Mouse (Mus musculus): Measurements from ENCODE around the gene Jph2. TPM values are rescaled to one million over a fixed set of nuclear protein-coding genes. Genes with fewer than 3 reads are reported as not detected.
A peak's percentile ranks its signal among the peaks of the same experiment; 100 is the strongest.

Gene Jph2
- 32.3 and 38.4 TPM in 2 replicates for polyA plus RNA-seq (2012; rRNA removed)

- 14% methylated on average over 10 of the region's 10 CpGs for WGBS
- TF ChIP-seq CTCF (IDR thresholded peaks at IDR 0.05; ENCODE audit: insufficient read depth, low read length) (no peak), POLR2A (IDR thresholded peaks at IDR 0.05; ENCODE audit: borderline replicate concordance, extremely low read depth, low read depth, low read length) (no peak; the same call in 1 of the 2 replicates)
- no peak for DNase-seq
- H3K4me3 ChIP-seq (replicated peaks; ENCODE audit: extremely low read depth, low read depth, low read length): peak within 1 kb of the TSS; percentile 49
- no peaks in the 10 kb centered on the region for H3K4me1 ChIP-seq (ENCODE audit: control insufficient read depth, insufficient read depth, low read length)
Measured at GRCm38 (mm10) chr2:163397905-163398304, at the start of gene Jph2. Gene Jph2 (minus strand): TSS chr2:163397993.

- DNase-seq: no peak
- no peaks in the 10 kb centered on the region for H3K4me1 ChIP-seq (ENCODE audit: control insufficient read depth, insufficient read depth, low read length)
- 74% methylated on average over 12 of the region's 12 CpGs for WGBS
- no peak overlapping the region for H3K4me3 ChIP-seq (replicated peaks; ENCODE audit: extremely low read depth, low read depth, low read length)
- TF ChIP-seq CTCF (IDR thresholded peaks at IDR 0.05; ENCODE audit: insufficient read depth, low read length) (no peak), POLR2A (IDR thresholded peaks at IDR 0.05; ENCODE audit: borderline replicate concordance, extremely low read depth, low read depth, low read length) (no peak)
Measured at GRCm38 (mm10) chr2:163447375-163447774, 49.6 kb upstream of the Jph2 start.

GRCm38 (mm10) chr2:163444017-163444416 lies 46.2 kb upstream of the Jph2 start:
- Histone ChIP-seq H3K4me3 (replicated peaks; ENCODE audit: extremely low read depth, low read depth, low read length) (no peak overlapping the region), H3K4me1 (ENCODE audit: control insufficient read depth, insufficient read depth, low read length) (no peaks in the 10 kb centered on the region)
- no peak for DNase-seq
- TF ChIP-seq POLR2A (IDR thresholded peaks at IDR 0.05; ENCODE audit: borderline replicate concordance, extremely low read depth, low read depth, low read length): no peak
- no peak for TF ChIP-seq CTCF (IDR thresholded peaks at IDR 0.05; ENCODE audit: insufficient read depth, low read length)
- WGBS: 48% methylated on average over 7 of the region's 7 CpGs

- DNase-seq: no peak
- TF ChIP-seq CTCF (IDR thresholded peaks at IDR 0.05; ENCODE audit: insufficient read depth, low read length) (no peak), POLR2A (IDR thresholded peaks at IDR 0.05; ENCODE audit: borderline replicate concordance, extremely low read depth, low read depth, low read length) (no peak)
Measured at GRCm38 (mm10) chr2:163443543-163443942, 45.8 kb upstream of the Jph2 start.

GRCm38 (mm10) chr2:163439488-163439887 lies 41.7 kb upstream of the Jph2 start:
- WGBS: 56% methylated on average over 1 of the region's 1 CpGs
- H3K4me1 ChIP-seq (ENCODE audit: control insufficient read depth, insufficient read depth, low read length): no peaks in the 10 kb centered on the region
- TF ChIP-seq CTCF (IDR thresholded peaks at IDR 0.05; ENCODE audit: insufficient read depth, low read length): no peak
- no peak for TF ChIP-seq POLR2A (IDR thresholded peaks at IDR 0.05; ENCODE audit: borderline replicate concordance, extremely low read depth, low read depth, low read length)
- no peak overlapping the region for H3K4me3 ChIP-seq (replicated peaks; ENCODE audit: extremely low read depth, low read depth, low read length)
- no peak for DNase-seq

More at GRCm38 (mm10) chr2:163443543-163443942, 45.8 kb upstream of the Jph2 start:
- Histone ChIP-seq H3K4me1 (ENCODE audit: control insufficient read depth, insufficient read depth, low read length) (no peaks in the 10 kb centered on the region), H3K4me3 (replicated peaks; ENCODE audit: extremely low read depth, low read depth, low read length) (no peak overlapping the region)
- 52% methylated on average over 6 of the region's 6 CpGs for WGBS

GRCm38 (mm10) chr2:163438619-163439451 lies 41.0 kb upstream of the Jph2 start:
- no peak for DNase-seq
- TF ChIP-seq CTCF (IDR thresholded peaks at IDR 0.05; ENCODE audit: insufficient read depth, low read length): no peak
- no peak for TF ChIP-seq POLR2A (IDR thresholded peaks at IDR 0.05; ENCODE audit: borderline replicate concordance, extremely low read depth, low read depth, low read length)
- 4% methylated on average over 30 of the region's 30 CpGs for WGBS
- no peaks in the 10 kb centered on the region for H3K4me1 ChIP-seq (ENCODE audit: control insufficient read depth, insufficient read depth, low read length)
- H3K4me3 ChIP-seq (replicated peaks; ENCODE audit: extremely low read depth, low read depth, low read length): no peak overlapping the region

- TF ChIP-seq POLR2A (IDR thresholded peaks at IDR 0.05; ENCODE audit: borderline replicate concordance, extremely low read depth, low read depth, low read length) (no peak), CTCF (IDR thresholded peaks at IDR 0.05; ENCODE audit: insufficient read depth, low read length) (no peak)
- Histone ChIP-seq H3K4me1 (ENCODE audit: control insufficient read depth, insufficient read depth, low read length) (no peaks in the 10 kb centered on the region), H3K4me3 (replicated peaks; ENCODE audit: extremely low read depth, low read depth, low read length) (no peak within 1 kb of the TSS)
- no peak for DNase-seq
- WGBS: 2% methylated on average over 18 of the region's 18 CpGs
Measured at GRCm38 (mm10) chr2:163438246-163438618, 40.4 kb upstream of the Jph2 start, which contains the start of gene Gdap1l1. Gene Gdap1l1 (plus strand): TSS chr2:163438476.

GRCm38 (mm10) chr2:163437800-163438199 lies 40.0 kb upstream of the Jph2 start:
- no peak for DNase-seq
- H3K4me3 ChIP-seq (replicated peaks; ENCODE audit: extremely low read depth, low read depth, low read length): no peak overlapping the region
- TF ChIP-seq CTCF (IDR thresholded peaks at IDR 0.05; ENCODE audit: insufficient read depth, low read length) (no peak), POLR2A (IDR thresholded peaks at IDR 0.05; ENCODE audit: borderline replicate concordance, extremely low read depth, low read depth, low read length) (no peak)
- WGBS: 40% methylated on average over 4 of the region's 4 CpGs
- H3K4me1 ChIP-seq (ENCODE audit: control insufficient read depth, insufficient read depth, low read length): no peaks in the 10 kb centered on the region

GRCm38 (mm10) chr2:163433971-163434370 lies 36.2 kb upstream of the Jph2 start:
- no peaks in the 10 kb centered on the region for H3K4me1 ChIP-seq (ENCODE audit: control insufficient read depth, insufficient read depth, low read length)
- no peak overlapping the region for H3K4me3 ChIP-seq (replicated peaks; ENCODE audit: extremely low read depth, low read depth, low read length)
- 19% methylated on average over 4 of the region's 4 CpGs for WGBS
- DNase-seq: no peak
- TF ChIP-seq POLR2A (IDR thresholded peaks at IDR 0.05; ENCODE audit: borderline replicate concordance, extremely low read depth, low read depth, low read length) (no peak), CTCF (IDR thresholded peaks at IDR 0.05; ENCODE audit: insufficient read depth, low read length) (no peak)

GRCm38 (mm10) chr2:163431289-163431688 lies 33.5 kb upstream of the Jph2 start:
- Histone ChIP-seq H3K4me1 (ENCODE audit: control insufficient read depth, insufficient read depth, low read length) (no peaks in the 10 kb centered on the region), H3K4me3 (replicated peaks; ENCODE audit: extremely low read depth, low read depth, low read length) (no peak overlapping the region)
- no peak for DNase-seq
- TF ChIP-seq CTCF (IDR thresholded peaks at IDR 0.05; ENCODE audit: insufficient read depth, low read length): no peak
- no peak for TF ChIP-seq POLR2A (IDR thresholded peaks at IDR 0.05; ENCODE audit: borderline replicate concordance, extremely low read depth, low read depth, low read length)
- 69% methylated on average over 9 of the region's 9 CpGs for WGBS

All from lung, adult 2 months (tissue).